Mouse (Mus musculus) macrophage (primary cell): ENCODE measurements around the gene AC134908.4. TPM values are rescaled to one million over a fixed set of nuclear protein-coding genes. Genes with fewer than 3 reads are reported as not detected.
A peak's percentile ranks its signal among the peaks of the same experiment; 100 is the strongest.

Experiments used
- H3K27ac ChIP-seq: fragments of 350-480 bp; formaldehyde crosslinking; 2 replicates; pipeline ENCODE4 v1.9.0; 2021
- H3K36me3 ChIP-seq: fragments of 350-480 bp; formaldehyde crosslinking; 2 replicates; pipeline ENCODE4 v1.9.0; 2021; ENCODE audit errors: inconsistent target
- H3K4me3 ChIP-seq: fragments of 350-480 bp; formaldehyde crosslinking; 2 replicates; pipeline ENCODE4 v1.9.0; 2021; ENCODE audit errors: inconsistent target
- H3K79me2 ChIP-seq: fragments of 350-480 bp; formaldehyde crosslinking; 2 replicates; pipeline ENCODE4 v1.9.0; 2021; ENCODE audit errors: inconsistent target
- WGBS: methylation state at CpG from one replicate; pipeline ENCODE4 v1.1.7; 2026; ENCODE audit warnings: inconsistent platforms; ENCODE audit not compliant: missing documents; 5-methylcytosine and 5-hydroxymethylcytosine counted together
- polyA plus RNA-seq: library from polyadenylated mRNA; stranded (reverse); fragments of 250-400 nt; gene quantifications from 3 replicates; pipeline ENCODE4 v1.2.4, GENCODE M21; 2018; ENCODE audit warnings: inconsistent platforms

AC134908.4 gene
- polyA plus RNA-seq, 1 experiment from 2014 or later = not detected

DNA sequence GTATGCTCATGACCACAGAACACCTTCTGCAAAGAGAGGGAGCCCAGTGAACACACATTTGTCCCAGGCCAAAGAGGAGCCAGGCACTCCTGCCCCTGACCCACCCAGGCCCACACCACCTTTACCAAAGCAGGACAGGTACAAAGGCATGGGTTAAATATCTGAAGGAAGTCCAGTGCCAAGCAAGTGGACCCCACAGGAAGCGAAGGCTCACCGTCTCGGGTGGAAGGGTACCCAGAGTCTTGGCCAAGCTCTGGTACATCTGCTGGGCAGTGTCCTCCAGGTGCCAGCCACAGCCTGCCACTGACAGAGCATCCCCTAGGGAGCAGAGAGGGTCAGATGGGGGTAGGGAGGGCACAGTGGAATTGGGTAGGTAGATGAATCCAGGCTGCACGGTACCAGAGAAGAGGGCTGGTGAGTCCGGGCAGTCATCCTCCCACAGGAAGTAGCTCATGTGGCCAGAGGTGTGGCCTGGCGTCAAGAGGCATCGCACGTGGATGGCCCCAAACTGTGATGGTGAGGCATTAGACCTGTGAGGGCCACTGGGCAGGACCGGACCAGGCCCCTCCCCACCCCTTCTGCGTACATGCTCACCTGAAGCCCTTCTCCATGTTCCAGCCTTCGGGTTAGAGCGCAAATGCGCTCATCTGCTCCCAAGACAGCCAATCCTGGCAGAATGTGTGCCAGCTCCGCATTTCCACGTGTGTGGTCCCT, 11.4 kb downstream of the AC134908.4 start:
- peaks cover 43% of the 10 kb centered on the region for H3K36me3 ChIP-seq
- H3K79me2 ChIP-seq = peaks cover 9% of the 10 kb centered on the region; the same call in 1 of the 2 replicates
- H3K27ac ChIP-seq = no peak overlapping the region
- WGBS = 70% methylated on average over 15 of the region's 15 CpGs
- H3K4me3 ChIP-seq = no peak overlapping the region

DNA sequence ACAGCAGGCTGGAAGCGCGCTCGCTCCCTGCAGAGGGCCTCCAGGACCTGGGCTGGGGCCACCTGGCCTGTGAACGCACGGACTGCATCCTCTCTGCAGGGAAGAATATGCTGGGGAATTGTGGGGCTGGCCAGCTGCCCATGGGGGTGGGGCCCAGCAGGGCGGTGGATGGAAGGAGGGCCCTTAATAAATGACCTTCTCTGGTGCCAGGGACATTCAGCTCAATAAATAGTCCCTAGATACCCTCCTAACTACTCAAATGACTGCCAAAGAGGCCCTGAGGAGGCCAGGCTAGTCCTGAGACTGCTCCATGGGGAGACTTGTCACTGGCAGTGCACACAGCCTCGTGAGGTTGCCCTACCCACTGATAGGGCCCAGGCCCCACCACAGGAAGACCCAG, 12.4 kb downstream of the AC134908.4 start:
- H3K79me2 ChIP-seq = peaks cover 9% of the 10 kb centered on the region; the same call in 1 of the 2 replicates
- 92% methylated on average over 7 of the region's 7 CpGs for WGBS
- H3K4me3 ChIP-seq = no peak overlapping the region
- H3K27ac ChIP-seq = no peak overlapping the region
- H3K36me3 ChIP-seq = peaks cover 48% of the 10 kb centered on the region

DNA sequence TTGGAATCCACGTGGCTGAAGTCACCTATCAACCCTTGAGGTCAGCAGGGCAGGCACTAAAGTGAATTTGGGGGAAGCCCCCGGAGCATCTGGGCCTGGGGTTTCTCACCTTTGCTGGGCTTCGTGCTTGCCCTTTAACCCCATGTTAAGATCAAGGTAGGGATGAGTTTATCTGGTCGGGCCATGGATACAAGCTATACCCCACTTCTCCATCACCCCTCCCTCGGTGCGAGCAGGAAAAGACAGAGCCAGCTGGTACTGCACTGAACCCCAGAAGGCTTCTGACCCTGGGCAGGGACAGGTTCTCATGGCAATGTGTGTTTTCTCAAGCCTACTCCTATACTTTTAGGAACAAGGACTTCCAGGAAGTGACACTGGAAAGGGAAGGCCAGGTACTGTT, 14.1 kb downstream of the AC134908.4 start:
- no peak overlapping the region for H3K4me3 ChIP-seq
- no peak overlapping the region for H3K27ac ChIP-seq
- peaks cover 62% of the 10 kb centered on the region for H3K36me3 ChIP-seq
- peaks cover 9% of the 10 kb centered on the region; the same call in 1 of the 2 replicates for H3K79me2 ChIP-seq
- 93% methylated on average over 6 of the region's 6 CpGs for WGBS

DNA sequence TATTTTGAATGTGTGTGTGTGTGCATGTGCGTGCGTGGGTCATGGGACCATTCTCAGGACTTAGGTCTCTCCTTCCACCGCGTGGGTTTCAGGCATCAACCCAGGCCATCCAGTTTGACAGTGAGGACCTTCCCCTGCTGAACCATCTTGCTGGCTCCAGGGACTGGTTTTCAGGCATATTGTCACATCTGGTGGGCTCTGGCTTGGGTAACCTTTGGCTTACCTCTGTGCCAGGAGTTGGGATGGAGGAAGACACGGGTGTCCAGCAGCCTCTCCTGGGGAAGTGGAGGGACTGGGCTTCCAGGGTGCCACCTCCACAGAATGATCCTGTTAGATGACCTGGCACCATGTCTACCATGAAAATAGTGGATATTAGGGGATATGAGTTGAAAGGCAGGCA, 17.5 kb downstream of the AC134908.4 start:
- WGBS = 88% methylated on average over 5 of the region's 5 CpGs
- Histone ChIP-seq H3K36me3 (peaks cover 62% of the 10 kb centered on the region), H3K79me2 (peaks cover 19% of the 10 kb centered on the region), H3K27ac (no peak overlapping the region), H3K4me3 (no peak overlapping the region)

DNA sequence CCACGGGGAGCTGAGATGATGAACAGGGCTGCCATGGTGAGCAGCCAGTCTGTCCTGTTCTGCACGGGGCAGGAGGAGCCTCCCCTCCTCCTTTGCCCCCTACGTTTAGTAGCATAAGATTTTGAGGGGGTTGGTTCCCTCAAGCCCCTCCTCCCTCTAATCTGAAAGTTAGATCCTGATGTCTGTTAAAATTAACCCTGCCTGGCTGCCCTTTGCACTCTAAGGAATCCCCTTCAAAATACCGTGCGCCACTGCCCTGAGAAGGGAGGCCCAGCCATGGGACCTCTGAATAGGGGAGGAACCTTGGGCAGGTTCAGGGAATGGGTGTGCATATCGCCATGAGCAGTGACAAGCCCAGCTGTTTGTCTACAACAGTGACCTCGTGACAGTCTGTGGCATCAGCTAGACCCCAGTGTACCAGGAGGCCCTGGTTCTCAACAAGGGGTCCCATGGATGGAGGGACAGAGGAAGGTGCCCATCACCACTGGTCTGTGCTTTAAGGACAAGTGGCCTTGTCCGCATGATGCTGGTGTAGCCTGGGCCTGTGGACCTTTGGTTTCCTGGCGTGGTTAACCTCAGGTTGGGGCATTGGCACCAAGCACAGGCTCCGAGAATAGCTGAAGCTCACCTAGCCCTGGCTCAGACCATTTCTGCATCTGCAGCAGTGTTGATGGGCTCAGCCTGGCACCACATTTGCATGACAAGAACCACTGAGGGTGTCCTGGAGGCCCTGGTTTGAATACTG, 20.0 kb downstream of the AC134908.4 start:
- H3K36me3 ChIP-seq = peaks cover 38% of the 10 kb centered on the region
- 80% methylated on average over 10 of the region's 10 CpGs for WGBS
- no peak overlapping the region for H3K27ac ChIP-seq
- H3K79me2 ChIP-seq = peaks cover 19% of the 10 kb centered on the region
- H3K4me3 ChIP-seq = no peak overlapping the region

DNA sequence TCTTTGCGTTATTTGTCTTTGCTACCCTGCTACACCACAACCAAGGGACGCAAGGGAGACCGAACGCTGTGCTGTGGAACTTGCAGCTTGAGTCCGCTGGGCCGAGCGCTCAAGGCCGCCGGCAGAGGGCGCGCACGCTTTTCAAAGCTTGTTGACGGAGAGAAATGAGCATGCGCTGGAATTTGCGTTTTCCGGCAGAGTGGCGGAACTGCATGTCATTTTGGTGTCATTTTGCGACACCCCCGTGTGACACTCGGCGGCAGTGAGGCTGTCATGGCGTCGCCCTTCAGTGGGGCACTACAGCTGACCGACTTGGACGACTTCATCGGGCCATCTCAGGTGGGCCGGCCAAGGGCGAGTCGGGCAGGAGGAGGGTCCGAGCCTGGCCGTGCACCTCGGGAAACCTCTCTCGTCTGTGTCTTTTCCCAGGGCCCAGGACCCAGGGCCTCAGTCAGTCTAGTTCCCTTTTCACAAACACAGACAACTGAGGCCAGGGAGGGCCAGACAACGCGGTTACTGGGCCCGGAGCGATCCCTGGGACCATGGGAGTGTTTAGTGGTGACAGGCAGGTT, 21.8 kb downstream of the AC134908.4 start, which contains the start of gene Narfl:
TSS of gene Narfl (plus strand) at position 228 of the 572 bp plus-strand sequence.
- Histone ChIP-seq H3K79me2 (peaks cover 19% of the 10 kb centered on the region), H3K4me3 (peak within 1 kb of the TSS; percentile 93), H3K27ac (peak within 1 kb of the TSS; percentile 61), H3K36me3 (peaks cover 20% of the 10 kb centered on the region)
- 1% methylated on average over 37 of the region's 37 CpGs for whole genome bisulfite sequencing

DNA sequence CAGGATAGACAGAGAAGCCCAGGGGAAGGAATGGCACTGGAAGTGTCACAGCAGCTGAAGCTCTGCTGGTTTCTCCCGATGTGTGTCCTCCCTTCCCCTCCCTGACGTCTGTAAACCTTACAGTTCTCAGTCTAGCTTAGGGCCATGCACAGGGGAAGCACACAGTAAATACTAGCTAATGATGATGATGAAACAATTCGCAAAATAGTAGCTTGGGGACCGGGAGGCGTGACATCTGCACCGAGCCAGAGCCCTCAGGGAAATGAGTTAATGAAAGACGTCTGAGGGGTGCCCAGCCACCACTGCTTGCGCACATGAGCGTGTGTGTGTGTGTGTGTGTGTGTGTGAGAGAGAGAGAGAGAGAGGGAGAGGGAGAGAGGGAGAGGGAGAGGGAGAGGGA, 26.1 kb downstream of the AC134908.4 start:
- no peak overlapping the region for H3K27ac ChIP-seq
- no peaks in the 10 kb centered on the region for H3K36me3 ChIP-seq
- 58% methylated on average over 8 of the region's 9 CpGs for WGBS
- H3K4me3 ChIP-seq = no peak overlapping the region
- H3K79me2 ChIP-seq = peaks cover 7% of the 10 kb centered on the region

DNA sequence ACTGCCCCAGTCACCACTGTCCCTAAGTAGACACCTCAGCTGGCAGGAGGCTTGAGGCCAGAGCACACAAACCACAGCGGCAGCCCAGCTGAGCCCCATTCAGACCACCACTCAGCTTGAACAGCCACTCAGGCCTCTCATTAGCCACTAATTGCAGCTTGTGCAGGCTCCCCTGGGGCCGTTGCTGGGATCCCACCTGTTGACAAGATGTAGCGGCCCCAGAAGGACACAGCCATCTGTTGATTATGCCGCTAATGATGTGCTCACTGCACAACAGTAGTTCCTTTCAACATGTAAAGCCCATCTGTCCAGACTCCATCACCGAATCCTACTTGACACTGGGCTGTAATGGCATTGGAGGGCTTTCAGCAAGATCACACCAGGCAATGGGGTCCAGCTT, 29.6 kb downstream of the AC134908.4 start:
- Histone ChIP-seq H3K36me3 (no peaks in the 10 kb centered on the region), H3K79me2 (no peaks in the 10 kb centered on the region), H3K4me3 (no peak overlapping the region), H3K27ac (no peak overlapping the region)
- WGBS = 78% methylated on average over 5 of the region's 5 CpGs

DNA sequence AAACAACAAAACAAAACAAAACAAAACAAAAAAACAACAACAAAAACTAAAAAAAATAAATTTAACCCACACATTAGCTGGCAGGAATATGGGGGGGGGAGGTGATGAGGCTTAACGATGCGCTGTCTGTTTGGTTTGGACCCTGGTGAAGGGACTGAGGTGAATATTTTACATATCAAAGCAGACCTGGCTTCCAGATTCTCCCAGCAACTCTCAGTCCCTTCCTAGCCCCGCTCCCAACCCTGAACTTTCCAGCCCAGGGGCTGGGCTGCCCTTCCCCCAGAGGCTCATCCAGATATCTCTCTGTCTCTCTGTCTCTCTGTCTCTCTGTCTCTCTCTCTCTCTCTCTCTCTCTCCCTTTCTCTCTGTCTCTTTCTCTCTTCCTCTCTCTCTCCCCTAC, 32.9 kb downstream of the AC134908.4 start:
- Histone ChIP-seq H3K4me3 (no peak overlapping the region), H3K27ac (no peak overlapping the region), H3K79me2 (no peaks in the 10 kb centered on the region), H3K36me3 (no peaks in the 10 kb centered on the region)
- 62% methylated on average over 3 of the region's 3 CpGs for WGBS

DNA sequence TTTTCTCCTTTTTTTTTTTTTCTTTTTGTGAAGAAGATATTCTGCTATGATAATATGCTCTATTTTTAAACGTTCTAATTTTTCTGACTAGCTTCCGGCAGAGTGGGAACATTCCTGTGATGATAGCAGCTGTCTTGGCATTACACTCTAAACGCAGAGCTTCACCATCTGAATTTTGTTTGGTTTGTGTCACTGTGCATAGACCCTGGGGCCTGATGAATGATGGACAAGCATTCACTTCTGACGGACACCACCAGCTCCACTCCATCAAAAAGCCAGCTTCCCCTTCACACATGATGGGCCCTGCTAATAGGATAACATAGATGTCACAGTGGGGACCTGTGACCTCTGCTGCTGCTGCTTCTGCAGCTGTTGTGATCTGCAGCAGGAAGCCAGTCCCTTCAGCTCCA, 33.9 kb downstream of the AC134908.4 start:
- H3K4me3 ChIP-seq = no peak overlapping the region
- WGBS = 41% methylated on average over 4 of the region's 4 CpGs
- no peaks in the 10 kb centered on the region for H3K36me3 ChIP-seq
- peak overlapping the region; percentile 17; the same call in 1 of the 2 replicates for H3K27ac ChIP-seq
- H3K79me2 ChIP-seq = no peaks in the 10 kb centered on the region

DNA sequence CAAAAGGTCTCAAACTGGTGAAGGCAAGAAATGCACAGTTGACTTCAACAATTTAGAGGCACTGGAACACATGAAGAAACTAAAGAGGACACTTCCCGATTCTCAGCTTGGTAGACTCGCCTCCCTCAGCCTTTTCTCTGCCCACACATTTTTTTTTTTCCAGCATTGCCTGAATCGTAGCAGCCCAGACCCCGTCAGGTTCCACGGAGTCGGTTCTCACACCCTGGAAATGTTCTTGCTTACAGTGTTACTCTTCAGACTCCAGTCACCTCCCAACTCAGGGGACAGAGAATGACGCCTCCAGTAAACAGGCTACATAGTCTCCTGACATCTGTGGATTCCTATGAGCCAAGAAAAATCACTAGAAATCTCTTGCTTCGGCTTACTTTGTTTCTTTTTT, 35.3 kb downstream of the AC134908.4 start:
- H3K36me3 ChIP-seq = no peaks in the 10 kb centered on the region
- H3K79me2 ChIP-seq = no peaks in the 10 kb centered on the region
- WGBS = 70% methylated on average over 8 of the region's 8 CpGs
- H3K27ac ChIP-seq = no peak overlapping the region
- H3K4me3 ChIP-seq = no peak overlapping the region

DNA sequence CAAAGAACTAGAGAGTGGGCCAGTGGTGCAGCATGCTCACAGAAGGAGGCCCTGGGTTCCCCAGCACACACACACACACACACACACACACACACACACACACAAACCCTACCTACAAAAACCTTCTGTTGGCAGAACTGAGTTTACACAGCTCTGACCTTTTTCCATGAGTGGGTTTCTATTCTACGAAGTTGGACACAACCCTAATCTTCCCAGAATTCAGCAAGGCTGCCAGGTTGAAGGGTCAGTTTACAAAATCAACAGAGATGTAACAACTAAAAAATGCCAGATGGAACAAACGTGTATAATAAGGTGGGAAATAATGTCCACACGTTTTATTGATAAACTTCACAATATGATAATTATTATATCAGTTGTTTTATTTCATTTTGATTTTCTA, 37.8 kb downstream of the AC134908.4 start:
- Histone ChIP-seq H3K27ac (no peak overlapping the region), H3K4me3 (no peak overlapping the region), H3K79me2 (no peaks in the 10 kb centered on the region), H3K36me3 (no peaks in the 10 kb centered on the region)
- WGBS = 91% methylated on average over 3 of the region's 3 CpGs

DNA sequence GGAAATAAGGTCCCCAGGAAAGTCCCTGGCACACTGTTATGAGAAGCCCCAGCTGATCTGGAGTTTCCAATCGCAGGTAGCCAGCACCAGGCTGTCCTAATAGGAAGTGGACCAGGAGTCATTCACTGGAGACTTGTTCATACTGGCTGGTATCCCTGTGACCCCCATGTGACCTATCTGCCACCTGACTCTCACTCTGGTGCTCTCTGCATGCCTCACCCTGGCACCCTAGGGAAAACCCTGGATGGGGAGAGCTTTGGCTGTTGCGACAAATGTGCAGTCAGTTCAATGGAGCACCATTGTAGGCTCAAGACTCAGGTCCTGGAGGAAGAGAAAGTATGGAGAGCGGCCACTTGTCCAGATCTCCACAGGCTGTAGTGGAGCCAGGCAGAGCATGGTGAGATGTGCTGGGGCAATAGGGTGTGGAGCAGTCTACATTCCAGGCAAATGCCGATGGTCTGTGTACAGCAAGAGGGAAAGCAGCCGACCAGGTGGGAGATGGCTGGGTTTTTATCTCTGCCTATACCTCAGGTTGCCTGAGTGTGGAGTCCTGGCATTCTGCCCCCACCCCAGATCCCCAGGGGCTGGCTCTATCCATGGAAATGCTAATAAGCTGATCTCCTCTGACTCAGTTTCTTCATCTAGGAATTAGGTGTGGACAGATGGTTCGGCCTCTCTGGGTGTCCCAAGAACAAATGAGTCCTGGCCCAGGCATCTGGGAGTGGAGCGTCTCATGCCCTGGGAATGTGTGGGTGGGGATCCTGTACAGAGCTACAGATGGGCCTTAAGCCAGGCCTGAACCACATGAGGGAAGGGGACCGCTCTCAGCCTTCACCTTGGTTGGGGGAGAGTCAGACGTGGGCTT, 38.8 kb downstream of the AC134908.4 start:
- H3K4me3 ChIP-seq = no peak overlapping the region
- no peaks in the 10 kb centered on the region for H3K36me3 ChIP-seq
- 81% methylated on average over 9 of the region's 9 CpGs for WGBS
- H3K27ac ChIP-seq = no peak overlapping the region
- no peaks in the 10 kb centered on the region for H3K79me2 ChIP-seq

DNA sequence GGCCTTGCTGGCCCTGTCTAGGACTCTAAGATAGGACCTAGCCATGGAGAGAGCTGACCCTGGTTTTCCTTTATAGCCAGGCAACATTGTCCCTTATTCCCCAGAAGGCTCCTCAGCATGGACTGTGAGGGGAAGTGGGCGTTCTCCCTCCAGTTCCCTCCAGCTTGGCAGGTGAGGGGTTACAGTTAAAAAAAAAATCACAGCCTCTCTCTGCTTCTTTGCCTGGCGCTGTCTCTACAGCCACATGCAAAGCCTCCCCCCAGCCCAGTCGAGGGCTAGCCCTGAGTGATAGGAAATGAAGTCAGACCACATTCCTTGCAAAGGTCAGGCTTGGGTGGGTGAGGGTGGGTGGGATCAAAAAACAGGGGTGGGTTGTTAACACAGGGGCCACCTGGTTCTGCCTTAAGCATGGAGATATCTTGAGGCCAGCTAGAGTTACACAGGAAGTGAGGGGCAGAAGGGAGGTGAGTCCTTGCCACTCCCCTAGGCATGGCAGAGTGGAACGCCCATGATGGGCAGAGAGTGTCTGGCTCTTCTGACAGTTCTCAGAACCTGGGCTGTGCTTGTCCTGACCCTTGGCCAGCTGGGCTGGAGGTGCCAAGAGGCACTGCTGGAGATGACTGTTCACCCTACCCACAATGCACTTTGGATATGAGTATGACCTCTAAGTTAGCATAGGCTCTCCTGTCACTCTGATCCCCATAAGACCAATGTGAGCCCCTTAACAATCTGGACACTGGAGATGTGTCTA, 39.7 kb downstream of the AC134908.4 start:
- no peak overlapping the region for H3K27ac ChIP-seq
- no peaks in the 10 kb centered on the region for H3K79me2 ChIP-seq
- 37% methylated on average over 4 of the region's 4 CpGs for WGBS

More for the DNA sequence above, 39.7 kb downstream of the AC134908.4 start:
- H3K4me3 ChIP-seq = no peak overlapping the region
- H3K36me3 ChIP-seq = no peaks in the 10 kb centered on the region
